Mouse (Mus musculus) left cerebral cortex, postnatal 25 days (tissue): ENCODE data around the gene Tuba8. TPM values are rescaled to one million over a fixed set of nuclear protein-coding genes. Genes with fewer than 3 reads are reported as not detected.
A peak's percentile ranks its signal among the peaks of the same experiment; 100 is the strongest.

Source experiments
- DNase-seq, 2 experiments: peaks; one replicate each; pipeline ENCODE4 v3.0.0; 2022; ENCODE audit warnings: low spot score in 2 of 2, mixed read lengths in 1 of 2
- intact Hi-C: fragments of 180-260 bp; cut with DNase I; formaldehyde crosslinking; loops from one replicate; pipeline ENCODE4 v1.15.1; 2025
- total RNA-seq, 2 experiments: library from RNA; stranded (reverse); gene quantifications; 2 replicates each; pipeline ENCODE4 v1.2.3; 2021

Tuba8 gene
- total RNA-seq, 2 experiments from 2014 or later = 10.3 to 10.6 TPM

- intact Hi-C loops = no loop called here
- no peak for DNase-seq
These were observed 12.5 kb downstream of the Tuba8 start for GRCm38 (mm10) chr6:121223001-121223400.

- DNase-seq = no peak
- intact Hi-C loops = no loop called here
These were observed 13.6 kb downstream of the Tuba8 start for GRCm38 (mm10) chr6:121224067-121224466.

- no peak for DNase-seq
- intact Hi-C loops = no loop called here
These were observed 14.5 kb downstream of the Tuba8 start for GRCm38 (mm10) chr6:121224993-121225392.

- intact Hi-C loops = no loop called here
- DNase-seq = no peak
These were observed 15.5 kb downstream of the Tuba8 start for GRCm38 (mm10) chr6:121226043-121226442.

- intact Hi-C loops = no loop called here
- DNase-seq = no peak
These were observed 16.2 kb downstream of the Tuba8 start for GRCm38 (mm10) chr6:121226744-121227143.

GRCm38 (mm10) chr6:121228421-121228820 lies 17.9 kb downstream of the Tuba8 start:
- intact Hi-C loops = no loop called here
- DNase-seq = no peak

- DNase-seq = no peak
- intact Hi-C loops = no loop called here
These were observed 22.2 kb downstream of the Tuba8 start for GRCm38 (mm10) chr6:121232652-121233051.

- intact Hi-C loops = no loop called here
- no peak for DNase-seq
These were observed 25.9 kb downstream of the Tuba8 start for GRCm38 (mm10) chr6:121236386-121236785.

- DNase-seq = no peak
- intact Hi-C loops = no loop called here
These were observed 27.7 kb downstream of the Tuba8 start for GRCm38 (mm10) chr6:121238209-121238608.

GRCm38 (mm10) chr6:121241780-121242179 lies 31.3 kb downstream of the Tuba8 start:
- intact Hi-C loops = no loop called here
- no peak for DNase-seq

GRCm38 (mm10) chr6:121243161-121243560 lies 32.7 kb downstream of the Tuba8 start:
- no peak for DNase-seq
- intact Hi-C loops = no loop called here

- DNase-seq = peak; percentile 51 to 57
- intact Hi-C loops = loop anchor here (1.0 kb wide), 1 partner anchor 61 kb away; no protein-coding TSS in a partner anchor
These were observed 34.9 kb downstream of the Tuba8 start, which contains the start of gene Usp18 for GRCm38 (mm10) chr6:121245127-121246036. Gene Usp18 (plus strand): TSS chr6:121245906.

- DNase-seq = no peak
- intact Hi-C loops = no loop called here
These were observed 35.5 kb downstream of the Tuba8 start for GRCm38 (mm10) chr6:121246037-121246361.

GRCm38 (mm10) chr6:121250406-121250805 lies 39.9 kb downstream of the Tuba8 start:
- intact Hi-C loops = no loop called here
- DNase-seq = no peak

- intact Hi-C loops = no loop called here
- DNase-seq = no peak
These were observed 40.8 kb downstream of the Tuba8 start for GRCm38 (mm10) chr6:121251256-121251655.

- peak; percentile 77 to 80 for DNase-seq
- intact Hi-C loops = no loop called here
These were observed 50.1 kb downstream of the Tuba8 start for GRCm38 (mm10) chr6:121260548-121260947.

- intact Hi-C loops = no loop called here
- no peak for DNase-seq
These were observed 50.7 kb downstream of the Tuba8 start for GRCm38 (mm10) chr6:121261233-121261632.

- no peak for DNase-seq
- intact Hi-C loops = loop anchor here (2.0 kb wide), 1 partner anchor 77 kb away; no protein-coding TSS in a partner anchor
These were observed 51.5 kb downstream of the Tuba8 start for GRCm38 (mm10) chr6:121262004-121262403.

GRCm38 (mm10) chr6:121262496-121262895 lies 52.0 kb downstream of the Tuba8 start:
- no peak for DNase-seq
- intact Hi-C loops = loop anchor here (2.0 kb wide), 1 partner anchor 78 kb away; no protein-coding TSS in a partner anchor

GRCm38 (mm10) chr6:121270156-121270555 lies 59.7 kb downstream of the Tuba8 start:
- DNase-seq = no peak
- intact Hi-C loops = loop anchor here (5.0 to 10.0 kb wide), 2 partner anchors 65 to 97 kb away; no protein-coding TSS in a partner anchor

GRCm38 (mm10) chr6:121271707-121272074 lies 61.2 kb downstream of the Tuba8 start:
- no peak for DNase-seq
- intact Hi-C loops = loop anchor here (1.0 to 10.0 kb wide), 3 partner anchors 63 to 262 kb away; no protein-coding TSS in a partner anchor
